Mouse (Mus musculus) liver, adult 2 months (tissue): ENCODE measurements around the gene Adam15. TPM values are rescaled to one million over a fixed set of nuclear protein-coding genes. Genes with fewer than 3 reads are reported as not detected.

Experiments used
- DNase-seq: peaks from one replicate; pipeline ENCODE4 v3.0.0-alpha.2; 2011; ENCODE audit warnings: low read depth, low spot score; ENCODE audit errors: extremely low read depth
- H3K27ac ChIP-seq: fragments of 200-500 bp; replicated peaks from 2 replicates; pipeline ENCODE4 v1.5.1; 2012; ENCODE audit warnings: low read depth, mild to moderate bottlenecking, control low read depth, inconsistent platforms, low read length; ENCODE audit not compliant: insufficient read depth
- H3K27me3 ChIP-seq: fragments of 200-500 bp; 2 replicates; pipeline ENCODE4 v1.6.1; 2012; ENCODE audit warnings: mild to moderate bottlenecking, moderate library complexity, low read length, inconsistent platforms; ENCODE audit not compliant: control insufficient read depth, insufficient read depth
- H3K36me3 ChIP-seq: fragments of 200-500 bp; 2 replicates; pipeline ENCODE4 v1.6.1; 2012; ENCODE audit warnings: low read length, inconsistent platforms; ENCODE audit not compliant: control insufficient read depth, insufficient read depth
- H3K4me1 ChIP-seq: fragments of 200-500 bp; 2 replicates; pipeline ENCODE4 v1.6.1; 2011; ENCODE audit warnings: low read length; ENCODE audit not compliant: control insufficient read depth, insufficient read depth
- H3K4me3 ChIP-seq: fragments of 200-500 bp; 2 replicates; pipeline ENCODE4 v1.5.1; 2011; ENCODE audit warnings: low read depth, mild to moderate bottlenecking, control low read depth, low read length, moderate library complexity; ENCODE audit not compliant: insufficient read depth
- H3K79me2 ChIP-seq: fragments of 200-500 bp; 2 replicates; pipeline ENCODE4 v1.6.1; 2012; ENCODE audit warnings: inconsistent platforms, mild to moderate bottlenecking, low read length, moderate library complexity; ENCODE audit not compliant: control insufficient read depth, insufficient read depth
- H3K9ac ChIP-seq: fragments of 200-500 bp; 2 replicates; pipeline ENCODE4 v1.6.1; 2012; ENCODE audit warnings: low read depth, mild to moderate bottlenecking, control low read depth, inconsistent platforms, low read length
- CTCF ChIP-seq: fragments of 200-500 bp; IDR thresholded peaks from 2 replicates; pipeline ENCODE4 v1.5.1; 2011; ENCODE audit warnings: low read depth, low read length, control low read depth
- POLR2A ChIP-seq: fragments of 200-500 bp; IDR thresholded peaks from 2 replicates; pipeline ENCODE4 v1.6.1; 2011; ENCODE audit warnings: low read length, control low read depth; ENCODE audit not compliant: insufficient read depth; ENCODE audit errors: extremely low read depth
- WGBS: fragments of 180-500 bp; shearing (Covaris S2); methylation state at CpG from one replicate; pipeline ENCODE4 v1.1.7; 2018; 5-methylcytosine and 5-hydroxymethylcytosine counted together
- polyA plus RNA-seq: library from polyadenylated mRNA; depleted of rRNA; stranded (reverse); fragments of >200 nt; gene quantifications from 2 replicates; pipeline ENCODE4 v1.2.3, GENCODE M21; 2012
- total RNA-seq: library from RNA; depleted of rRNA; stranded (reverse); fragments of >200 nt; gene quantifications from 2 replicates; pipeline ENCODE4 v1.2.3, GENCODE M21; 2014

The Adam15 gene
- total and polyA plus RNA-seq, 2 experiments: 1.4 to 4.7 TPM

- TF ChIP-seq CTCF (no peak), POLR2A (no peak)
- Histone ChIP-seq H3K79me2 (no peaks in the 10 kb centered on the region), H3K27me3 (no peaks in the 10 kb centered on the region), H3K27ac (no peak overlapping the region), H3K4me1 (no peaks in the 10 kb centered on the region; the same call in 1 of the 2 replicates), H3K9ac (no peak overlapping the region), H3K36me3 (no peaks in the 10 kb centered on the region), H3K4me3 (no peak overlapping the region)
- WGBS: 71% methylated on average over 3 of the region's 3 CpGs
- no peak for DNase-seq
Observed at GRCm38 (mm10) chr3:89360237-89360636, 10.4 kb upstream of the Adam15 start.

DNA sequence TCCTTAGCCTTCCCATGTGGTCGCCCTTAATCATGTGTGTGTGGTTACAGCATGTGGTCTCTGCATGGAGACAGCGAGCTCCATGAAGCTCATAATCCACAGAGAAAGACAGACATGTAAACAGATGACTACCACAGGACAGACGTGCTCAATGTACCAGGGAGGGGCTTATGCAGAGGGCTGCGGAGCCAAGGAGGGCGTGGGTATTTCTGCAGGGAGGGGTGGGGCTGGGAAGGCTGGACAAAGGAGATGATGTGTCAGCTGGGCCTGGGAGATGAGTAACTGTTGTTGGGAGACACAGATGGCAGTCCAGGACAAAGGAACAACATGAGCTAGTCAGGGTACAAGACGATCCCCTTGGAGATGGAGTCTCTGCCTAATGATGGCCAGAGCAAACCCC is 9.8 kb upstream of the Adam15 start:
- H3K27me3 ChIP-seq: no peaks in the 10 kb centered on the region

GRCm38 (mm10) chr3:89356029-89356428 is 6.2 kb upstream of the Adam15 start:
- H3K4me1 ChIP-seq: no peaks in the 10 kb centered on the region; the same call in 1 of the 2 replicates
- TF ChIP-seq CTCF: no peak
- no peak for TF ChIP-seq POLR2A
- no peaks in the 10 kb centered on the region for H3K36me3 ChIP-seq
- H3K79me2 ChIP-seq: no peaks in the 10 kb centered on the region
- H3K27ac ChIP-seq: no peak overlapping the region
- no peaks in the 10 kb centered on the region for H3K27me3 ChIP-seq
- no peak overlapping the region for H3K9ac ChIP-seq
- no peak overlapping the region for H3K4me3 ChIP-seq
- DNase-seq: no peak
- 89% methylated on average over 9 of the region's 9 CpGs for WGBS

More for the DNA sequence above, 9.8 kb upstream of the Adam15 start:
- H3K9ac ChIP-seq: no peak overlapping the region
- no peak overlapping the region for H3K4me3 ChIP-seq
- 79% methylated on average over 6 of the region's 6 CpGs for WGBS
- H3K27ac ChIP-seq: no peak overlapping the region
- H3K4me1 ChIP-seq: no peaks in the 10 kb centered on the region; the same call in 1 of the 2 replicates
- TF ChIP-seq CTCF (no peak), POLR2A (no peak)
- H3K36me3 ChIP-seq: no peaks in the 10 kb centered on the region
- H3K79me2 ChIP-seq: no peaks in the 10 kb centered on the region
- no peak for DNase-seq

GRCm38 (mm10) chr3:89355512-89355902 is 5.7 kb upstream of the Adam15 start:
- no peak for DNase-seq
- no peak overlapping the region for H3K9ac ChIP-seq
- WGBS: 59% methylated on average over 6 of the region's 6 CpGs

DNA sequence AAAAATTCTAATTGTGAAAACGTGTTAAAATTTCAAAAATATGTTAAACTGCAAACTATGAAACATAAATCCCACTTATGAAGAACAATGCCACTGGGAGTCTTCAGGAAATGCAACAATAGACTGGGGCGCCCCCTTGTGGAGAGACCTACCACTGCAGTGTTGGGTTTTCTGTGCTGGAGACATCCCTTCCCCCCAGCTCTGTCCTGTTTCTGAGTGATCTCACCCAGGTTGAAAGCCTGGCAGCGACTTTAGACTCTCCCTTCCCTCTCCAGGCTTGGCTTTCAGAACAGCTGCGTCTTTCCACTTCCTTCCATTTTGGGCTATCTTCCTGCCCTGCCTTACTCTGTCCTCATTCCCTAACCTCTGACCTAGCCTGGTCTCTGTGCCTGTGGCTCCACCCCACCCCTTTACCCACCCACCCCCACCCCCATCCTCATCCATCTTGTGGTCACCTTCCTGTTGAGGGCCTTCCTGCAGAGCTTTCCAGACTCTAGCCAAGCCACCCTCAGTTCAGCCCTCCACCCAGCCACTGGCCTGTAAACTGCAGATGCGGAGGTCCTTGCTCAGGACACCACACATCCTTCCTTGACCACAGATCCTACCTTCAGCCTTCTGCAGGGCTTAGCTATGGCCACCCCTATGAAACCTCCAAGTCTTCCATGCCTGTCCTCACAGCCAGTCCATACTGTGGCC is 5.2 kb upstream of the Adam15 start:
- H3K27ac ChIP-seq: no peak overlapping the region
- no peaks in the 10 kb centered on the region for H3K36me3 ChIP-seq
- no peaks in the 10 kb centered on the region for H3K27me3 ChIP-seq
- TF ChIP-seq POLR2A: no peak
- TF ChIP-seq CTCF: peak; percentile 83
- no peaks in the 10 kb centered on the region for H3K79me2 ChIP-seq
- no peaks in the 10 kb centered on the region; the same call in 1 of the 2 replicates for H3K4me1 ChIP-seq
- DNase-seq: peak; percentile 48
- H3K9ac ChIP-seq: no peak overlapping the region
- H3K4me3 ChIP-seq: no peak overlapping the region
- 16% methylated on average over 5 of the region's 5 CpGs for WGBS

More at GRCm38 (mm10) chr3:89355512-89355902, 5.7 kb upstream of the Adam15 start:
- Histone ChIP-seq H3K36me3 (no peaks in the 10 kb centered on the region), H3K27ac (no peak overlapping the region), H3K27me3 (no peaks in the 10 kb centered on the region), H3K4me3 (no peak overlapping the region), H3K4me1 (no peaks in the 10 kb centered on the region; the same call in 1 of the 2 replicates), H3K79me2 (no peaks in the 10 kb centered on the region)
- TF ChIP-seq CTCF (no peak), POLR2A (no peak)

DNA sequence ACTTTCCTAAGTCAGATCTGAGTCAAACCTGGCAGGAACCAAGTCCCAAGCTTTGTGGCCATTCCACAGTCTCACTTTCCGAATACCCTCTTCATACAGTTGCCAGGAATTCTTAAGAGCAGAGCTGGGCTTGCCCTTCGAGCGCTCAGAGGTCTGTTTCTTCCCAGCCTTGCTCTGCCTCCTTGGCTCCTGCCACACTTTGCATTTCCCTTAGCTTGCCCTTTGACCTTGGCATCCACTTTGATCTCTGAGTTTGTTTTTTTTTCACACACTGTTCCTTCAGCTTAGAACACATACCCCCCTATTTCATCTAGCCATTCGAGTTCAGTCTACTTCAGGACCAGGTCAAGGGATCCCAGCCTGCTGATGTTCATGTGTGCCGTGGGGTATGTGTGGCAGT is 1.5 kb upstream of the Adam15 start:
- Histone ChIP-seq H3K27ac (no peak overlapping the region), H3K4me3 (no peak overlapping the region), H3K27me3 (0 out of 2 replicates have a peak, but pooled peaks cover 5% of the 10 kb centered on the region), H3K9ac (no peak overlapping the region), H3K36me3 (no peaks in the 10 kb centered on the region), H3K4me1 (no peaks in the 10 kb centered on the region; the same call in 1 of the 2 replicates), H3K79me2 (no peaks in the 10 kb centered on the region)
- TF ChIP-seq POLR2A (no peak), CTCF (no peak)
- DNase-seq: no peak
- whole genome bisulfite sequencing: 83% methylated on average over 5 of the region's 5 CpGs
